Mouse (Mus musculus): ENCODE results near the gene Nek9. TPM values are rescaled to one million over a fixed set of nuclear protein-coding genes. Genes with fewer than 3 reads are reported as not detected.

Nek9 gene
- polyA plus RNA-seq, 1 experiment from 2014 or later = 20.6 TPM

DNA sequence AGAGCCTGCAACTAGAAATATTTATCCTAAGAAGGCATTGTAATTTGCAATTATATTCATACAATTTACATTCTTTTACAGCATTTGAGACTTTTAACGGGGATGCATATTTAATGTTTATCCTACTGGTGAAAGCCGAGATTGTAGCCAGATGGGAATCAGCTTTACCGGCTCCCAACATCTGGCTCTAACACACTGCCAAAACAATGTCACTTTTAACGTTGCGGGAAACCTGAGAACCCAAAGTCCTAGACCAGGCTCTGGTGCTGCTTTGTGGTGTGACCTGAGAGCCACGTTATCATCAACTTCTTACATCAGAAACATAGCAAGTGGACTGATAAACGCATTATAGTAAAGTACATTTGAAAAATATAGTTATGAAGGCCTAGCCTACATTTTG lies 74.2 kb downstream of the Nek9 start:
- WGBS = 71% methylated on average over 7 of the region's 7 CpGs
- no peak overlapping the region for H3K4me3 ChIP-seq
- no peaks in the 10 kb centered on the region; the same call in 1 of the 2 replicates for H3K9me3 ChIP-seq (replicated peaks)
- H3K27me3 ChIP-seq (ENCODE audit: low read depth, poor library complexity, severe bottlenecking) = no peaks in the 10 kb centered on the region
- DNase-seq (ENCODE audit: low spot score) = no peak
- H3K4me1 ChIP-seq = peaks cover 2% of the 10 kb centered on the region
- peaks cover 17% of the 10 kb centered on the region; the same call in 1 of the 2 replicates for H3K36me3 ChIP-seq
- H3K27ac ChIP-seq (replicated peaks) = no peak overlapping the region

DNA sequence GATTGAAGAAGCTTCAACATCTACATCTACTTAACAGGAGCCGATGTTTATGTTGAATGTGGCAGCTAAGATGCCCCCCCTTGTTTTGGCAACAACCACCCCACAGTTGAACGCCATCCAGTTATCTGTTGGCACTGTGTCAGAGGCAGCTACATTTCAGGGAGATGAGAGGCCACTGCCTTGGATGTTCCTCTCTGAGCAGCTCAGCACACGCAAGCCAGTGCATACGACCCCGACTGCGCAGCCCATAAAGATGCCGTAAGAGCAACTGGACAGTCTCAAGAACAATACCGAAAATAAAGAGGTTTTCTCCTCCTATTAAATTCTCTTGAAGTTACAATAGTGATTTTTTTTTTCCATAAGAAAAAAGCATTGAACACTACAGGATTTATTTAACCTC lies 74.6 kb downstream of the Nek9 start:
- Histone ChIP-seq H3K4me1 (no peaks in the 10 kb centered on the region), H3K27me3 (ENCODE audit: low read depth, poor library complexity, severe bottlenecking) (no peaks in the 10 kb centered on the region), H3K27ac (replicated peaks) (no peak overlapping the region), H3K36me3 (peaks cover 17% of the 10 kb centered on the region; the same call in 1 of the 2 replicates), H3K4me3 (no peak overlapping the region), H3K9me3 (replicated peaks) (no peaks in the 10 kb centered on the region; the same call in 1 of the 2 replicates)
- no peak for DNase-seq (ENCODE audit: low spot score)
- WGBS = 94% methylated on average over 8 of the region's 8 CpGs

DNA sequence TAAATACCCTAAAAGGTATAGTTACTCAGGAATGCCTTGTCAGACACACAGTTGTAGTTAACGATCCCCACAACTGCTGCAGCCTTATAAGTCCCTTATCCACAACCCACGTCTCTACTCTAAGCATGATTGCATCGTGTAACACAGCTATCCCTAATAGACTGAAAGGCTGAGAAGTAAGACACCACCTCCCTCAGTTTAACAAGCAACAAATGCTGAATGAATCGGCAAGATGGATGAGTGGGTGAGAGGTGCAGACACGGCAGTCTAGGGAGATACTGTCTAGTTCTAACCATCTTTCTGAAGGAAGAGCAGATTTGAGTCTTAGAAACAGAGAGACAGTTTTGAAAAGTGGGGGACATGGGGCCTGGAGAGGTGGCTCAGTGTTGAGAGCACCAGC lies 76.0 kb downstream of the Nek9 start:
- Histone ChIP-seq H3K4me1 (no peaks in the 10 kb centered on the region), H3K4me3 (no peak overlapping the region), H3K36me3 (peaks cover 9% of the 10 kb centered on the region; the same call in 1 of the 2 replicates), H3K9me3 (replicated peaks) (no peaks in the 10 kb centered on the region; the same call in 1 of the 2 replicates), H3K27me3 (ENCODE audit: low read depth, poor library complexity, severe bottlenecking) (no peaks in the 10 kb centered on the region), H3K27ac (replicated peaks) (no peak overlapping the region)
- WGBS = 89% methylated on average over 5 of the region's 5 CpGs
- DNase-seq (ENCODE audit: low spot score) = no peak

DNA sequence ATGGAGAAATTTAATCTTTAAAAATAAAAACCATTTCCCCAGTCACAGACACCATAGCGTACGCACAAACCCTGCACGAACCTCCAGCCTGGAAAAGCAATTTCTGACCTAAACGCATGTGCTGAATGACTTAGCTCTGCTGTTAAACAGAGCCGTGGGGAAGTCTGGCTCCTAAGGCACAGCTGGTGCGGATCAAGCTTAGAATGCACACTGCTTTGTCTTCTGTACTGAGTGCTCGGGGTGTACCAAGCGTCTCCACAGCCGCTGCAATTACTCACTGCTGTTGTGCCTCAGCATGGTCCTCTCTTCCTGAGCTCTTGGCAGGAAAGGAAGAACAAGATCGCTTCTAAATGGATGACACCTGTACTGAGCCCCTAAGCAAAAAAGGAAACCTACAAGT lies 76.7 kb downstream of the Nek9 start:
- no peak for DNase-seq (ENCODE audit: low spot score)
- Histone ChIP-seq H3K27me3 (ENCODE audit: low read depth, poor library complexity, severe bottlenecking) (no peaks in the 10 kb centered on the region), H3K27ac (replicated peaks) (no peak overlapping the region), H3K36me3 (0 out of 2 replicates have a peak, but pooled peaks cover 6% of the 10 kb centered on the region), H3K9me3 (replicated peaks) (no peaks in the 10 kb centered on the region), H3K4me1 (no peaks in the 10 kb centered on the region), H3K4me3 (no peak overlapping the region)
- WGBS = 71% methylated on average over 10 of the region's 10 CpGs

DNA sequence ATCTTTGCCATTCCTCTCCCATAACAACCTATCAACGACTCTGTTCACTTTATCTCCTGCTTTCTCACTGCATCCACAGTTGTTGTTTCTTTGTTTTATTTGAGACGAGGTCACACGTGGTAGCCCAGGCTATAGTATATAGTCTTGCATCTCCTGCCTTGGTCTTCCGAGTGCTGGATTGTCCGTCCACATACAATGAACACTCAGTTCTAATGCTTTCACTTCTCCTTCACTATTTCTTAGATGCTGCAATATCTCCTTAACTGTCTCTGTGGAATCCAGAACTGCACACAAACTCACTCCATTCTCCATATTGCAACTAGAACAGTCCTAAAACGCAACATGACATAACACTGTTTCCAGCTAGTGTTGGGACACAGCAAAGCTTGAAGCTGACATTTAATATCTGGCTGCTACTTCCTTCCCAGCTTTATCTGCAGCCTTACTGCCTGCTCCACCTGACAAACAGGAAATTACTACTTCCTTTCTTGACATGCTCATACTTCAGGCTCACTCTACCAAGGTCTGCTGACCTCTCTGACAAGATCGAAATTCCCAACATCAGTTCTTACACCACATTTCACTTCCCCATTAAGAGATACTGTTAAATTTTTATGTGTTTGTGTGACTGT lies 82.0 kb downstream of the Nek9 start:
- Histone ChIP-seq H3K4me3 (no peak overlapping the region), H3K27me3 (ENCODE audit: low read depth, poor library complexity, severe bottlenecking) (no peaks in the 10 kb centered on the region), H3K9me3 (replicated peaks) (no peaks in the 10 kb centered on the region), H3K36me3 (0 out of 2 replicates have a peak, but pooled peaks cover 3% of the 10 kb centered on the region), H3K27ac (replicated peaks) (no peak overlapping the region), H3K4me1 (no peaks in the 10 kb centered on the region)
- WGBS = 87% methylated on average over 7 of the region's 7 CpGs
- no peak for DNase-seq (ENCODE audit: low spot score)

DNA sequence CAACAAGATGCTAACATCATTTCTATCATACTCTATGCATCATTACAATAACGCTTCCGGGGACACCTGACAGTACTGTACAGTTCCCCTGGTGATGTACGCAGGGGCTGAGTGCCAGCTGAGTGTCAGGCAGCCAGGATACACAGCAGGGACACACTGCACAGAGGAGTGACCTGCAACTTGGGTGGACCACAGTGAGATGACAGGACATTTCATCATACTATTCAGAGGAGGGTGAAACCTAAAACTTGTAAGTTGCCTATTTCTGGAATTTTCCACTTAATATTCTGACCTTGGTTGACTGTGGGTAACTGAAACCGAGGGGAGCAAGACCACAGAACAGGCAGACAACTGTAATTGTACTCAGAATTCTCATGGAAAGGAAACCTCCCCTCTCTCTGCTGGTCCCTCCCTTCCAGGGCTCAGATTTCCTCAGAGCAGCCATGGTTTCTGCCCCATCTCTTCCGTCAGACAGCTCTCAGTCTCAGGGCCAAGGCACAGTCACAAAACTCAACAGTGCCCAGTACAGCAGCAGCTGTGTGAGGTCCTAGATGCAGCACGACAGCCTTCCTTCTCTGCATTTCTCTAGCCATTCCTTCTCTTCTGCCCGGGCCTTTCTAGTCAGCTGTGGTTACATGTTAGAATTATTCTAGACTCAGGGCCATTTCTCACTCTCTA lies 82.9 kb downstream of the Nek9 start:
- 77% methylated on average over 7 of the region's 7 CpGs for WGBS
- DNase-seq (ENCODE audit: low spot score) = no peak
- no peaks in the 10 kb centered on the region for H3K27me3 ChIP-seq (ENCODE audit: low read depth, poor library complexity, severe bottlenecking)
- 0 out of 2 replicates have a peak, but pooled peaks cover 3% of the 10 kb centered on the region for H3K36me3 ChIP-seq
- no peak overlapping the region for H3K4me3 ChIP-seq
- no peaks in the 10 kb centered on the region for H3K9me3 ChIP-seq (replicated peaks)
- no peak overlapping the region for H3K27ac ChIP-seq (replicated peaks)
- H3K4me1 ChIP-seq = no peaks in the 10 kb centered on the region

DNA sequence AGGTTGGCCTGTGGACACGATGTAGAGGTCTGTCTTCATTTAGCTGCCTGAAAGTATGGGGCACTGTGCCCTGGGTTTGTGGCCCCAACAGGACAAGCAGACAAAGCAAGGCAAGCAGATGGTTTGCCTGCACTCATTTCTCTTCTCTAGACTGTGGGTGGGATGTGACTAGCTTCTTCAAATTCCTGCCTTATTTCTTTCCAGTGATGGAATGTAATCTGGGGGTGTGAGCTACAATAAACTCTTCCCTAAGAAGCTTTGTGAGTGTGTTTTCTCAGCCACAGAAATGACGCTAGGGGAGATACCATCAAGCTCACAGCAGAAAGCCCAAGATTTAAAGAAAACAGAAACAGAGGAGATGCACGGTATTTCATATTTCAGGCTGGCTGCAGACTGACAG lies 87.1 kb downstream of the Nek9 start:
- Histone ChIP-seq H3K36me3 (peaks cover 12% of the 10 kb centered on the region; the same call in 1 of the 2 replicates), H3K9me3 (replicated peaks) (no peaks in the 10 kb centered on the region; the same call in 1 of the 2 replicates), H3K4me3 (no peak overlapping the region), H3K27ac (replicated peaks) (no peak overlapping the region), H3K27me3 (ENCODE audit: low read depth, poor library complexity, severe bottlenecking) (no peaks in the 10 kb centered on the region), H3K4me1 (0 out of 2 replicates have a peak, but pooled peaks cover 4% of the 10 kb centered on the region)
- 88% methylated on average over 3 of the region's 3 CpGs for WGBS
- no peak for DNase-seq (ENCODE audit: low spot score)

Other genes starting within 250 kb of the Nek9 start
- 2.3 and 3.5 TPM in 2 replicates for gene Prox2, start 228.6 kb downstream of the Nek9 start, polyA plus RNA-seq (2016; fragmentation: Nextera tagmentation; extraction: Ambion mirVana)
- gene Dlst, start 228.5 kb downstream of the Nek9 start, polyA plus RNA-seq (2016; fragmentation: Nextera tagmentation; extraction: Ambion mirVana) = 110 and 111 TPM in 2 replicates
- gene Rps6kl1, start 188.1 kb downstream of the Nek9 start, polyA plus RNA-seq (2016; fragmentation: Nextera tagmentation; extraction: Ambion mirVana) = 1.7 and 2.6 TPM in 2 replicates
- gene Pgf, start 161.6 kb downstream of the Nek9 start, polyA plus RNA-seq (2016; fragmentation: Nextera tagmentation; extraction: Ambion mirVana) = 2.9 and 3.9 TPM in 2 replicates
- 120 and 121 TPM in 2 replicates for gene Eif2b2, start 119.9 kb downstream of the Nek9 start, polyA plus RNA-seq (2016; fragmentation: Nextera tagmentation; extraction: Ambion mirVana)
- gene Mlh3, start 68.8 kb downstream of the Nek9 start, polyA plus RNA-seq (2016; fragmentation: Nextera tagmentation; extraction: Ambion mirVana) = 8.2 and 8.8 TPM in 2 replicates
- 60.3 and 61.4 TPM in 2 replicates for gene Acyp1, start 50.9 kb downstream of the Nek9 start, polyA plus RNA-seq (2016; fragmentation: Nextera tagmentation; extraction: Ambion mirVana)
- 1.2 and 1.5 TPM in 2 replicates for gene Zc2hc1c, start 50.8 kb downstream of the Nek9 start, polyA plus RNA-seq (2016; fragmentation: Nextera tagmentation; extraction: Ambion mirVana)
- 258 and 269 TPM in 2 replicates for gene Tmed10, start 35.5 kb upstream of the Nek9 start, polyA plus RNA-seq (2016; fragmentation: Nextera tagmentation; extraction: Ambion mirVana)
- gene Fos, start 134.5 kb upstream of the Nek9 start, polyA plus RNA-seq (2016; fragmentation: Nextera tagmentation; extraction: Ambion mirVana) = 0.54 and 1.1 TPM in 2 replicates